Comparison of ENCODE assay signal across 10 mouse cellular contexts in the genomic region with DNA sequence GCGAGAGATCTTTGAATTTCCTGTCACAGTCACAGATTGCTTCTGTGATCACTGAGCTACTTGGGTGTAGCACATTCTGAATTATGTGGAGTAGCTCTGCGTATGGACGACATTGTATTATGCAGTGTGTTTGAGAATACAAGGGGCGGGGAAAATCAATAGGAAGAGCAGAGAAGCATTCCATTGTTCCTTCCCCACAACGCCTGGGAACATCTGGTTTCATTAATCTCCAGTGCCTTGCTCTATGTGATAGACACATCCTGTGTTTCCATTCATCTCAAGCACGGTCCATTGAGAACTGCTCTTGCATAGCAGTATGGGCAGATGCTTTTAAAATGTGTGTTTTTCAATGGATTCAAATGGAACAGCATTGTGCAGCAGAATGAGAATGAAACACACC.
DNase-seq lines count a peak whose midpoint lies in the region; ATAC-seq and TF ChIP-seq lines count a peak whose summit lies in the region.
"Had no signal": no experiment of that assay in that cellular context is flagged by ENCODE, and none has a peak within 500 bp of the region (broad histone marks: within the 10 kb centered on the region; RNA-seq: fewer than 3 reads in every experiment).

No protein-coding gene starts in this region.

- ATAC-seq in lung, embryonic 14.5 days (ENCODE audit: insufficient read depth): peak; percentile 82; the same call in 1 of the 2 replicates
- ATAC-seq in hindbrain, embryonic 11.5 days (ENCODE audit: low FRiP score): peak; percentile 89

- TF ChIP-seq CTCF in lung, embryonic 14.5 days (IDR thresholded peaks at IDR 0.05; ENCODE audit: low read depth): no peak
- TF ChIP-seq CTCF in lung, adult 2 months (IDR thresholded peaks at IDR 0.05; ENCODE audit: insufficient read depth, low read length): no peak

- H3K4me2 ChIP-seq in lung, embryonic 14.5 days: no peak overlapping the region
- no peak overlapping the region for H3K4me2 ChIP-seq in hindbrain, embryonic 11.5 days (replicated peaks; ENCODE audit: low read depth, low read length)

- H3K27ac ChIP-seq in lung, embryonic 14.5 days (ENCODE audit: low read depth): no peak overlapping the region
- H3K27ac ChIP-seq in hindbrain, embryonic 11.5 days (ENCODE audit: low read depth, low read length): no peak overlapping the region; the same call in 1 of the 2 replicates

- no peak overlapping the region for H3K4me3 ChIP-seq in lung, embryonic 14.5 days (ENCODE audit: low read depth, low read length)
- H3K4me3 ChIP-seq in lung, adult 2 months (replicated peaks; ENCODE audit: extremely low read depth, low read depth, low read length): no peak overlapping the region
- no peak overlapping the region for H3K4me3 ChIP-seq in hindbrain, embryonic 11.5 days (ENCODE audit: low read depth, low read length)
- H3K4me3 ChIP-seq: myocyte had no signal

- H3K36me3 ChIP-seq in lung, embryonic 14.5 days (ENCODE audit: insufficient read depth): no peaks in the 10 kb centered on the region
- no peaks in the 10 kb centered on the region for H3K36me3 ChIP-seq in hindbrain, embryonic 11.5 days (ENCODE audit: control insufficient read depth, insufficient read depth, low read length)

- no peaks in the 10 kb centered on the region for H3K27me3 ChIP-seq in lung, embryonic 14.5 days (ENCODE audit: insufficient read depth, low read length)
- no peaks in the 10 kb centered on the region for H3K27me3 ChIP-seq in hindbrain, embryonic 11.5 days (ENCODE audit: control insufficient read depth, insufficient read depth, low read length)

- no peaks in the 10 kb centered on the region for H3K9me3 ChIP-seq in lung, embryonic 14.5 days (ENCODE audit: low read depth, low read length)
- no peaks in the 10 kb centered on the region for H3K9me3 ChIP-seq in hindbrain, embryonic 11.5 days (ENCODE audit: control insufficient read depth, low read length)

- DNase-seq in lung, embryonic 14.5 days: peak; percentile 47
- no peak for DNase-seq in lung, adult 2 months
- peak; percentile 55 for DNase-seq in embryo, embryonic 9.5 days (ENCODE audit: extremely low spot score)
- peak; percentile 53 for DNase-seq in hindbrain, embryonic 11.5 days (ENCODE audit: low spot score)
- peak; percentile 43 for DNase-seq in neural tube, embryonic 10.5 days (ENCODE audit: extremely low spot score, low spot score)
- no peak for DNase-seq in cerebellum, adult 18-20 months
- DNase-seq in thymus, postnatal 36 days: no peak
- DNase-seq: cerebellum, postnatal 25 days; lung, postnatal 14 days had no signal

- no peak for TF ChIP-seq POLR2A in lung, adult 2 months (IDR thresholded peaks at IDR 0.05; ENCODE audit: borderline replicate concordance, extremely low read depth, low read depth, low read length)

- H3K4me1 ChIP-seq in lung, embryonic 14.5 days (ENCODE audit: insufficient read depth): 0 out of 2 replicates have a peak, but pooled peaks cover 4% of the 10 kb centered on the region
- no peaks in the 10 kb centered on the region for H3K4me1 ChIP-seq in lung, adult 2 months (ENCODE audit: control insufficient read depth, insufficient read depth, low read length)
- H3K4me1 ChIP-seq in hindbrain, embryonic 11.5 days (replicated peaks; ENCODE audit: control insufficient read depth, insufficient read depth, low read length): no peaks in the 10 kb centered on the region

- no peak overlapping the region for H3K9ac ChIP-seq in lung, embryonic 14.5 days
- no peak overlapping the region for H3K9ac ChIP-seq in hindbrain, embryonic 11.5 days (ENCODE audit: low read depth, low read length)

- WGBS in lung, embryonic 14.5 days: 37% methylated on average over 6 of the region's 6 CpGs
- WGBS in lung, adult 2 months: 38% methylated on average over 6 of the region's 6 CpGs
- WGBS in hindbrain, embryonic 11.5 days: 14% methylated on average over 6 of the region's 6 CpGs

Comparison
In these comparisons a context has a peak if more than half of its experiments do, and no peak if none do; other contexts are left out.
1. DNase-seq: peak in lung, embryonic 14.5 days (single experiment), embryo, embryonic 9.5 days (single experiment), hindbrain, embryonic 11.5 days (single experiment) and neural tube, embryonic 10.5 days (single experiment); none in lung, adult 2 months (single experiment), cerebellum, adult 18-20 months (0 of 2) and thymus, postnatal 36 days (0 of 2).